Mouse (Mus musculus) intestine, postnatal 0 days (tissue): ENCODE measurements around the gene Sipa1l1. TPM values are rescaled to one million over a fixed set of nuclear protein-coding genes. Genes with fewer than 3 reads are reported as not detected.

Source experiments
- ATAC-seq: fragments of 200-750 bp; cut with Nextera tagmentation; 2 replicates; pipeline ENCODE4 v1.8.0; 2017; ENCODE audit warnings: mild to moderate bottlenecking, moderate TSS enrichment, moderate library complexity
- H3K27ac ChIP-seq: fragments of 300-500 bp; sonication (generic); 2 replicates; pipeline ENCODE4 v1.5.1; 2014; ENCODE audit warnings: mild to moderate bottlenecking, low read depth, low read length, moderate library complexity
- H3K27me3 ChIP-seq: fragments of 300-500 bp; sonication (generic); replicated peaks from 2 replicates; pipeline ENCODE4 v1.6.1; 2014; ENCODE audit warnings: low read length, mixed read lengths; ENCODE audit not compliant: control insufficient read depth, insufficient read depth
- H3K36me3 ChIP-seq: fragments of 300-500 bp; sonication (generic); 2 replicates; pipeline ENCODE4 v1.6.1; 2014; ENCODE audit warnings: mild to moderate bottlenecking, moderate library complexity; ENCODE audit not compliant: control insufficient read depth, insufficient read depth
- H3K4me1 ChIP-seq: fragments of 300-500 bp; sonication (generic); replicated peaks from 2 replicates; pipeline ENCODE4 v1.6.1; 2014; ENCODE audit warnings: antibody characterized with exemption, low read length, mixed read lengths; ENCODE audit not compliant: control insufficient read depth, insufficient read depth
- H3K4me2 ChIP-seq: fragments of 300-500 bp; sonication (generic); replicated peaks from 2 replicates; pipeline ENCODE4 v1.6.1; 2014; ENCODE audit warnings: low read depth, mild to moderate bottlenecking, moderate library complexity
- H3K4me3 ChIP-seq: fragments of 300-500 bp; sonication (generic); 2 replicates; pipeline ENCODE4 v1.5.1; 2014; ENCODE audit warnings: low read depth, low read length
- H3K9ac ChIP-seq: fragments of 300-500 bp; sonication (generic); 2 replicates; pipeline ENCODE4 v1.6.1; 2014; ENCODE audit warnings: mild to moderate bottlenecking, low read depth, low read length
- H3K9me3 ChIP-seq: fragments of 300-500 bp; sonication (generic); 2 replicates; pipeline ENCODE4 v1.6.1; 2016; ENCODE audit warnings: mixed run types; ENCODE audit not compliant: control insufficient read depth
- CTCF ChIP-seq: sonication (generic); IDR thresholded peaks from 2 replicates; pipeline ENCODE4 v1.5.1; 2016; ENCODE audit warnings: low read depth, mild to moderate bottlenecking, control low read depth, antibody characterized with exemption, moderate library complexity
- WGBS: fragments of 180-500 bp; shearing (Covaris S2); extraction: QIAGEN DNeasy Blood & Tissue Kit; methylation state at CpG from one replicate; pipeline ENCODE4 v1.1.7; 2014; 5-methylcytosine and 5-hydroxymethylcytosine counted together
- polyA plus RNA-seq: library from polyadenylated mRNA; unstranded; fragments of >200 nt; fragmentation: Nextera tagmentation; extraction: Ambion mirVana; gene quantifications from 2 replicates; pipeline ENCODE4 v1.2.1, GENCODE M21; 2015

Gene Sipa1l1
- polyA plus RNA-seq, 1 experiment from 2014 or later, result 10.2 TPM

GRCm38 (mm10) chr12:82334550-82334949, 165.4 kb downstream of the Sipa1l1 start:
- Histone ChIP-seq H3K4me3 (no peak overlapping the region), H3K4me2 (no peak overlapping the region), H3K36me3 (no peaks in the 10 kb centered on the region), H3K27me3 (no peaks in the 10 kb centered on the region), H3K4me1 (0 out of 2 replicates have a peak, but pooled peaks cover 3% of the 10 kb centered on the region), H3K27ac (no peak overlapping the region), H3K9ac (no peak overlapping the region), H3K9me3 (no peaks in the 10 kb centered on the region)
- ATAC-seq, result no peak
- no peak for TF ChIP-seq CTCF
- 65% methylated on average over 4 of the region's 4 CpGs for WGBS

- TF ChIP-seq CTCF, result no peak
- 8% methylated on average over 1 of the region's 1 CpGs for WGBS
- no peak overlapping the region for H3K4me3 ChIP-seq
- ATAC-seq, result no peak
- H3K9me3 ChIP-seq, result no peaks in the 10 kb centered on the region
- 0 out of 2 replicates have a peak, but pooled peaks cover 3% of the 10 kb centered on the region for H3K4me1 ChIP-seq
- H3K27me3 ChIP-seq, result no peaks in the 10 kb centered on the region
- H3K27ac ChIP-seq, result no peak overlapping the region
- no peaks in the 10 kb centered on the region for H3K36me3 ChIP-seq
- H3K9ac ChIP-seq, result no peak overlapping the region
- no peak overlapping the region for H3K4me2 ChIP-seq
Measured at GRCm38 (mm10) chr12:82335095-82335494, 166.0 kb downstream of the Sipa1l1 start.

GRCm38 (mm10) chr12:82338550-82338949, 169.4 kb downstream of the Sipa1l1 start:
- Histone ChIP-seq H3K27me3 (no peaks in the 10 kb centered on the region), H3K4me1 (0 out of 2 replicates have a peak, but pooled peaks cover 3% of the 10 kb centered on the region), H3K27ac (no peak overlapping the region), H3K4me3 (no peak overlapping the region), H3K4me2 (no peak overlapping the region), H3K9me3 (no peaks in the 10 kb centered on the region), H3K9ac (no peak overlapping the region), H3K36me3 (peaks cover 8% of the 10 kb centered on the region; the same call in 1 of the 2 replicates)
- no peak for ATAC-seq
- no peak for TF ChIP-seq CTCF
- 72% methylated on average over 4 of the region's 4 CpGs for WGBS

GRCm38 (mm10) chr12:82339221-82339861, 170.2 kb downstream of the Sipa1l1 start:
- ATAC-seq, result no peak
- H3K27me3 ChIP-seq, result no peaks in the 10 kb centered on the region
- no peak overlapping the region for H3K27ac ChIP-seq
- no peak overlapping the region for H3K9ac ChIP-seq
- no peak overlapping the region for H3K4me3 ChIP-seq
- peak overlapping the region; percentile 48 for H3K4me2 ChIP-seq
- TF ChIP-seq CTCF, result 0 out of 2 replicates have a peak, but pooled peaks have one; percentile 13
- H3K36me3 ChIP-seq, result peaks cover 8% of the 10 kb centered on the region; the same call in 1 of the 2 replicates
- WGBS, result 45% methylated on average over 18 of the region's 18 CpGs
- no peaks in the 10 kb centered on the region for H3K9me3 ChIP-seq
- H3K4me1 ChIP-seq, result no peaks in the 10 kb centered on the region

- no peak for TF ChIP-seq CTCF
- 78% methylated on average over 6 of the region's 6 CpGs for WGBS
- Histone ChIP-seq H3K27ac (no peak overlapping the region), H3K4me3 (no peak overlapping the region), H3K27me3 (no peaks in the 10 kb centered on the region), H3K4me2 (no peak overlapping the region), H3K4me1 (no peaks in the 10 kb centered on the region), H3K9ac (no peak overlapping the region), H3K36me3 (peaks cover 8% of the 10 kb centered on the region; the same call in 1 of the 2 replicates), H3K9me3 (no peaks in the 10 kb centered on the region)
- no peak for ATAC-seq
Measured at GRCm38 (mm10) chr12:82340196-82340918, 171.2 kb downstream of the Sipa1l1 start.

GRCm38 (mm10) chr12:82341181-82341580, 172.1 kb downstream of the Sipa1l1 start:
- Histone ChIP-seq H3K4me3 (no peak overlapping the region), H3K4me1 (no peaks in the 10 kb centered on the region), H3K27me3 (no peaks in the 10 kb centered on the region), H3K9me3 (no peaks in the 10 kb centered on the region), H3K4me2 (no peak overlapping the region), H3K36me3 (peaks cover 8% of the 10 kb centered on the region; the same call in 1 of the 2 replicates), H3K9ac (no peak overlapping the region), H3K27ac (no peak overlapping the region)
- no peak for ATAC-seq
- WGBS, result 93% methylated on average over 8 of the region's 8 CpGs
- TF ChIP-seq CTCF, result no peak
